Mouse (Mus musculus) hindbrain, embryonic 12.5 days (tissue): ENCODE results near the gene Pde4b. TPM values are rescaled to one million over a fixed set of nuclear protein-coding genes. Genes with fewer than 3 reads are reported as not detected.
A peak's percentile ranks its signal among the peaks of the same experiment; 100 is the strongest.

Source experiments
- ATAC-seq: fragments of 200-750 bp; cut with Nextera tagmentation; 2 replicates; pipeline ENCODE4 v1.8.0; 2017; ENCODE audit warnings: moderate TSS enrichment; ENCODE audit not compliant: low FRiP score
- H3K27ac ChIP-seq: fragments of 300-500 bp; sonication (generic); 2 replicates; pipeline ENCODE4 v1.5.1; 2016; ENCODE audit warnings: mild to moderate bottlenecking
- H3K27me3 ChIP-seq: fragments of 300-500 bp; sonication (generic); 2 replicates; pipeline ENCODE4 v1.6.1; 2016; ENCODE audit warnings: mild to moderate bottlenecking
- H3K36me3 ChIP-seq: fragments of 300-500 bp; sonication (generic); 2 replicates; pipeline ENCODE4 v1.6.1; 2016; ENCODE audit warnings: mild to moderate bottlenecking
- H3K4me1 ChIP-seq: fragments of 300-500 bp; sonication (generic); 2 replicates; pipeline ENCODE4 v1.6.1; 2016
- H3K4me2 ChIP-seq: fragments of 300-500 bp; sonication (generic); replicated peaks from 2 replicates; pipeline ENCODE4 v1.6.1; 2016; ENCODE audit warnings: mild to moderate bottlenecking
- H3K4me3 ChIP-seq: fragments of 300-500 bp; sonication (generic); 2 replicates; pipeline ENCODE4 v1.5.1; 2016; ENCODE audit warnings: mild to moderate bottlenecking
- H3K9ac ChIP-seq: fragments of 300-500 bp; sonication (generic); 2 replicates; pipeline ENCODE4 v1.6.1; 2016; ENCODE audit warnings: mild to moderate bottlenecking, moderate library complexity
- H3K9me3 ChIP-seq: fragments of 300-500 bp; sonication (generic); replicated peaks from 2 replicates; pipeline ENCODE4 v1.6.1; 2016; ENCODE audit warnings: mild to moderate bottlenecking
- WGBS: fragments of 180-500 bp; shearing (Covaris S2); methylation state at CpG from one replicate; pipeline ENCODE4 v1.1.7; 2016; 5-methylcytosine and 5-hydroxymethylcytosine counted together
- polyA plus RNA-seq: library from polyadenylated mRNA; unstranded; fragments of >200 nt; fragmentation: Nextera tagmentation; extraction: Ambion mirVana; gene quantifications from 2 replicates; pipeline ENCODE4 v1.2.1, GENCODE M21; 2016

The Pde4b gene
- polyA plus RNA-seq, 1 experiment from 2014 or later = 12.5 TPM

DNA sequence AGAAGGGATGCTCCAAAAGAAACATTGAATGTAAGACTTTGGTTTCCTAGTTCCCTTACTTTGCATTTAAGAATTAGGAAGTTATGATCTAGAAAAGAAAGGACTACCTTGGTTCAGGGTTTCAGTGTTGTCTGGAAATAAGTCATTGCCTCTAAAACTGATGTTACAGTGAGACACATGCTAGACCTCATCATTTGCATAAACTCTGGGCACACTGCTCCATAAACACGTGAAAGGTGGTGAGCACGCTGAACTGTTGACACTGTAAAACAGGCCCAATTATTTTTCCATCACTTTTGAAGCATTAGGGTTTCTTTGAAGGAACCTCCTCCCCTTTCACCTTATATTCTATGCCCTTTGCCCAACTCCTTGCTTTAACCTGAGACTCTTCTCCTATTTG is 122.4 kb downstream of the Pde4b start:
- no peak overlapping the region for H3K9ac ChIP-seq

DNA sequence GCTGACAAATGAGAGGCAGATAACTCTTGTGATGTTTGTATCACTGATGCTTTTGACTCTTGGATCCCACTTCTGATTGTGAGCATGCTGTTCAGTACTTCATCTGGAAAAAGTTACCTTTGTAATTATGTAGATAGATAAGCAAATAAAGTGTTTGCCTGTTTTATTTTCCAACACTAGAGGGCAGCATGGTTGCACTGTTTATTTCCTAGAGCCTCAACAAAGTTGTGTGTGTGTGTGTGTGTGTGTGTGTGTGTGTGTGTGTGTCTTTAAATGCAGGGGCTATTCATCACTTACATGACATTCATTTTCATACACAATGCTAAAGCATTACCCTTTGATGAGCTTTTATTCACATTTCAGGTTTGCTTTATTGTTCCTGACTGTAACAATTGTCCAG is 139.4 kb downstream of the Pde4b start:
- Histone ChIP-seq H3K36me3 (no peaks in the 10 kb centered on the region), H3K9me3 (no peaks in the 10 kb centered on the region), H3K27me3 (no peaks in the 10 kb centered on the region), H3K27ac (no peak overlapping the region), H3K4me2 (no peak overlapping the region), H3K9ac (no peak overlapping the region), H3K4me1 (no peaks in the 10 kb centered on the region), H3K4me3 (no peak overlapping the region)
- ATAC-seq = no peak

More for the DNA sequence above, 122.4 kb downstream of the Pde4b start:
- Histone ChIP-seq H3K4me1 (no peaks in the 10 kb centered on the region), H3K27ac (no peak overlapping the region), H3K9me3 (no peaks in the 10 kb centered on the region), H3K4me3 (no peak overlapping the region), H3K36me3 (no peaks in the 10 kb centered on the region), H3K27me3 (no peaks in the 10 kb centered on the region), H3K4me2 (no peak overlapping the region)
- no peak for ATAC-seq
- 83% methylated on average over 2 of the region's 2 CpGs for WGBS

DNA sequence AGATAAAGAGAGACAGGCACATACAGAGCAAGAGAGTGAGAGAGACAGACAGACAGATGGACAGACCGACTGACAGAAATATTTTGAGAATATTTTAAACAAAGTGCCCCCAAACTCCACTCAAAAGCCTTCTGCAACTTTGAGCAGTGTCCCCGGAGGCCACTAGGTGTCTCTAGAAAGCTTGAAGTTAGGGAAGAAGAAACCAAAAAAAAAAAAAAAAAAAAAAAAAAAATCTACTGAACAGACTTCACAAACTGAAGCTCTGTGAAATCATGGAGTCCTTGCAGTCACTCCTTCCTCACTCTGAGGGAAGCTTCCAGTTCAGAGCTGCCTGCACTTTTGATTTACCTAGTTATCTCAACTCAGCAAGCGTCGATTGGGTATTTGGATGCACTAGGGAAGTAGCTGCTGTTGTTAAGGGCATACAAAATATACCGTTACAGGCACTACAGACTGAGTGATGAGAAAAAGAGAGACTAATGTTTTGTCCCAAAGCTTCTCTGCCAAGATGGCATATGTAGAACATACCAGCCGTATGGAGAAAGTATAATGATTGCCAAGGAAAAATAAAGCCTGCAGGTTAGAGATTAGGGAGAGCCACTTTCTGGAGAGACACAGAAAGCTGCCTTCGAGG is 141.7 kb downstream of the Pde4b start:
- H3K9ac ChIP-seq = no peak overlapping the region
- no peaks in the 10 kb centered on the region for H3K27me3 ChIP-seq
- H3K4me3 ChIP-seq = no peak overlapping the region
- no peak for ATAC-seq
- no peaks in the 10 kb centered on the region for H3K4me1 ChIP-seq
- 63% methylated on average over 7 of the region's 7 CpGs for WGBS
- no peak overlapping the region for H3K4me2 ChIP-seq
- H3K9me3 ChIP-seq = no peaks in the 10 kb centered on the region
- no peak overlapping the region for H3K27ac ChIP-seq
- no peaks in the 10 kb centered on the region for H3K36me3 ChIP-seq

DNA sequence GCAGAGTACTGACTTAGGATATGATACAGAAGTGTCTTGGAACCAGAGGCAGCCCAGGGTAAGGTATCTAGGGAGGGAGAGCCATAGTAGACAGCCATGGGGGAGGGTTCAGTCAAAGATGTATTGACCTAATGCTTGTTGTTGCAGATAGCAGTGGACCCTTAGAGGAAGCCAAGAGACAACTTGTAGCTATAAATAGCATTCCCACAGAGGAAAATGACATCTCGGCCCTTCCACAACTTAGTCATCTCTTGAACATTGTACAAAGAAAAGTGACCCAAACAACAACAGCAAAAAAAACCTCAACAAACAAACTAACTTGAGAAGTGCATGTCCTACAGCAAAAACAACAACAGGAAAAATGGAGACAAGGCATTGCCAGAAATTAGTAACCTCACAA is 143.6 kb downstream of the Pde4b start:
- Histone ChIP-seq H3K4me1 (no peaks in the 10 kb centered on the region), H3K36me3 (no peaks in the 10 kb centered on the region), H3K27ac (no peak overlapping the region), H3K4me2 (no peak overlapping the region), H3K27me3 (no peaks in the 10 kb centered on the region), H3K9me3 (no peaks in the 10 kb centered on the region), H3K4me3 (no peak overlapping the region), H3K9ac (no peak overlapping the region)
- ATAC-seq = no peak
- WGBS = 85% methylated on average over 1 of the region's 1 CpGs

DNA sequence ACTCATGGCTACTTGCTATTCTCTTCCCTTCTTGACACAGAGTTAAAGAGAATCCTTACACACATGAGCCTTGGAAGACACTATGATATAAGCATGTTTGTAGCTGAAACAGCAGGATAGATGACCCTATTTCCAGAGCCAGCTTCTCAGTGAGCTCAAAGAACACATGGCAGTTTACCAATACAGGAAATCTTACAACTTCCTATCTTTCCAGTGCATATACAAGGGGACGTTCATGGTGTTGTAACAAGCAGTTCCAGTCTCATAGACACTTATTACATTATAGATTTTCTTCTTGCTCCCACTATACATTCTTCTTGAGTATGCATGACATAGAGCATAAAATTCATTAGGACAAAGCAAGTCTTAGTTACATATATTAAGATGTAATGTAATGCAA is 146.3 kb downstream of the Pde4b start:
- Histone ChIP-seq H3K27me3 (no peaks in the 10 kb centered on the region), H3K4me2 (no peak overlapping the region), H3K27ac (no peak overlapping the region), H3K4me1 (no peaks in the 10 kb centered on the region), H3K4me3 (no peak overlapping the region), H3K9ac (no peak overlapping the region), H3K9me3 (no peaks in the 10 kb centered on the region), H3K36me3 (no peaks in the 10 kb centered on the region)
- 80% methylated on average over 1 of the region's 1 CpGs for WGBS
- ATAC-seq = no peak

DNA sequence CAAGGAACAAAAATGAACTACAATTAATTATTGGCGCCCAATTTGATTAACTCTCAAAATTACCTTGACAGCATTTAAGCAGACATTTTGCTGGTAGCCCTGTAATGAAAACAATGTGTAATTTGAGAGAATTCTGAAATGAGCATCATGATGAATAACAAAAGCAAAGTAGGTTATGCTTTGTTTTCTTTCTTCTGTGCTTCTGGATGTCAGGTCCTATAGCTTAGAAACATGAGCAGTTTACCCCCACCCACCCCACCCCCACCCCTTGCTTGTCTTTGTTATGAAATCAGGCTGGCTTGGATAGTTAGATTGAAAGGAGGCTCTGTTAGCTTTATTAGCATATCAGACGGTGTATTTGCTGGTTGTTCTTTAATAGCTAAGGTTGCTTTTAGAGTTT is 147.8 kb downstream of the Pde4b start:
- no peak for ATAC-seq
- WGBS = 51% methylated on average over 2 of the region's 2 CpGs
- no peak overlapping the region for H3K27ac ChIP-seq
- H3K4me1 ChIP-seq = peaks cover 7% of the 10 kb centered on the region
- no peaks in the 10 kb centered on the region for H3K27me3 ChIP-seq
- H3K9ac ChIP-seq = no peak overlapping the region
- H3K4me3 ChIP-seq = no peak overlapping the region
- no peaks in the 10 kb centered on the region for H3K9me3 ChIP-seq
- no peak overlapping the region for H3K4me2 ChIP-seq
- H3K36me3 ChIP-seq = no peaks in the 10 kb centered on the region

DNA sequence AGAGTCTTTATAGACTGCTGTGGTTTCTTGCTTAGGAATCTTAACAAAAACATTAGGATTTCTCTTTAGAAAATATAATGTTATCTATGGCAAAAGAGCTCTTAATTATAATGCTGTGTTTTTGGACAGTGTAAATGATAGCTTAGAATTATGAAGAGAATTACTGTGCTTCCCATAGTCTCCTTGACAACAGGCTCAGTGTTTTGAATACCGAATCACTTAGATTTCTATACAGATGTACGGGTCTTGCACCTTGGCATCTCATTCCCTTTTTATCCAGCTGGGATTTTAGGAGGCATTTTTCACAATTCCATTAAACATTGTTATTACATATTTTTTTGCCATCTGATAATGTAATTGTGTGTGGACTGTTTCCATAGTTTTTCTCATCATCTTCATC is 151.8 kb downstream of the Pde4b start:
- Histone ChIP-seq H3K4me2 (no peak overlapping the region), H3K36me3 (no peaks in the 10 kb centered on the region), H3K4me3 (no peak overlapping the region), H3K9ac (no peak overlapping the region), H3K27ac (no peak overlapping the region), H3K27me3 (no peaks in the 10 kb centered on the region), H3K9me3 (no peaks in the 10 kb centered on the region), H3K4me1 (peaks cover 8% of the 10 kb centered on the region)
- no peak for ATAC-seq
- WGBS = 60% methylated on average over 2 of the region's 2 CpGs

DNA sequence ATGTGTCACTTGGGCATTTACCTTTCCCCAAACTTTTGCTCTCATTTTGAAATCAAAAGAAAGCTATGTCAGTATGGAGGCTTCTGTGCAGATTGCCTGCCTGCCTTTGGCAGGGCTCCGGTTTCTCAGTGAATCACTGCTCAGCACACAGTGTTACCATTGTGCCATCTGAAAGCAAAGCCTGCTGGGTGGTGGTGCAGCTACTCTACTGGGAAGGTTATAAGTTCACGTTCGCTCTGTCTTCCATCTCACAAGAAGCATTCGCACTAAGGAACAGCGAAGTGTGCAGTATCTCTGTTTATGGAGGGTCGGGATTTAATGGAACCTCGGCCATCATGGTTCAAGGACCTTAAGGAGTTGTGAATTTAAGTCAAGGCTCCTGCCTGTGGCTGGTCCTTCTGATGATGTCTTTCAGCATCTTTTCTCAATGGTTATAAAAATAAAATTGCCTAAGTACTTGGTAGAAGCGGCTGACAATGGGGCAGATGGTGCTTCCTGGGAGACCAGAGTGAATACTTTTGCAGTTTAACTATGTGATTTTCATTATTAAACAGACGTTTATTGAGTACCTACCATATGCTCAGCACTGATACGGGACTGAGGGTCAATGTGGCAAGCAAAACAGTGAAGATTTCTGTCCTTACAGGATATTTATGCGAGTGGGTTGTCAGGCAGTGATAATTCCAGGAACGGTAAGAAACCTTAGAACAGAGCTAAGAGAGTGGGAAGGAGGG is 152.5 kb downstream of the Pde4b start:
- Histone ChIP-seq H3K9me3 (no peaks in the 10 kb centered on the region), H3K36me3 (no peaks in the 10 kb centered on the region), H3K27me3 (no peaks in the 10 kb centered on the region), H3K4me1 (peaks cover 8% of the 10 kb centered on the region), H3K27ac (no peak overlapping the region; the same call in 1 of the 2 replicates), H3K4me3 (no peak overlapping the region), H3K4me2 (no peak overlapping the region), H3K9ac (no peak overlapping the region)
- WGBS = 54% methylated on average over 12 of the region's 12 CpGs
- peak; percentile 61; the same call in 1 of the 2 replicates for ATAC-seq

DNA sequence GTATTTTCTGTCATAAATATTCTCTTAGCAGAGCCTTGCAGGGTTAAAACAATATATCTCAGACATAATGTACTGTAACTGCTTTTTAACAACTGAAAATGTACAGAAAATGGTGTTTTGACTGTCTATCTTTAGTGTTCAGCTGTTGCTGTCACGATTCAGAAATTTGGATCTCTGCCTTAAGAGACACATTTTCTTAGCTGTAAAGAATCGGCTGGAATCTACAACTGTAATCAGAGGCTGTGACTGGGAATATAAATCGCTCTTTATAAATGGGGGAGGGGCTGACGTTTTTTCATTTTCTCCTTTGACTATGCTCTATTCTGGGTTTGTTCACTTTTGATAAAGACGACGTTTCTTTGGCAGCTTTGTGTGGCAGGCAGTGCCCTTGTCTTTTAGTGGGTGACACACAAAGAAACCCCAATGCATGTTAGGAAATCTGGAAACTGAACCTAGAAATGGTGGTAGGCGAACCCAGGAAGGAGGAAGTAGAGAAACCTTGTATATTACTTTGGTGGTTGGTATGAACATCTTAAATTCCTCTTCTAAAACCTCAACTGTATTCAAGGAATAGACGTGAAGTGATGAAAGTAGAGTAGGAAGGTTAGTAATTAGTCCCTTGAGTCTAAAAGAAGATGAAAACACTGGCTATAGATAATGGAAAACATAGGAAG is 153.5 kb downstream of the Pde4b start:
- no peak overlapping the region for H3K4me2 ChIP-seq
- no peak overlapping the region for H3K4me3 ChIP-seq
- H3K9ac ChIP-seq = no peak overlapping the region
- ATAC-seq = no peak
- no peak overlapping the region for H3K27ac ChIP-seq
- H3K27me3 ChIP-seq = no peaks in the 10 kb centered on the region
- H3K4me1 ChIP-seq = peaks cover 8% of the 10 kb centered on the region
- no peaks in the 10 kb centered on the region for H3K36me3 ChIP-seq
- no peaks in the 10 kb centered on the region for H3K9me3 ChIP-seq
- 79% methylated on average over 8 of the region's 8 CpGs for WGBS

DNA sequence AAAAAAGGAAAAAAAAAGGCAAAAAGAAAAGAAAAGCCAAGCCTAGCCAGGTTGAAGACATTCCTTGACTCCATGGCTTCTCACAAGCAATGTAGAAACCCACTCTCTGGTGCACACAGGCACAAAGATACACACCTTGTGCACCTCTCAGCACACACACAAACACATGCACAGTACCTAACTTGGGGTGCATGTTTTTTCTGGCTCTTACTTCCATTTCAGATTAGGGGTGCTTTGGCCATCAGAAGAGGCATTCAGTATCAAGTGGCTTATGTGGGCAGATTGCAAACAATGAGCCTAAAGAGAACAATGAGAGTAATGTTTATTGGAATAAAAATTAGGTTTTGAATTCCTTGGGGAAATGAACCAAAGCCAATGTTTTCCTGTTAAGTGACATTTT is 166.7 kb downstream of the Pde4b start:
- H3K27ac ChIP-seq = no peak overlapping the region
- 0 out of 2 replicates have a peak overlapping the region, but pooled peaks have one; percentile 54 for H3K9ac ChIP-seq
- ATAC-seq = peak; percentile 39

DNA sequence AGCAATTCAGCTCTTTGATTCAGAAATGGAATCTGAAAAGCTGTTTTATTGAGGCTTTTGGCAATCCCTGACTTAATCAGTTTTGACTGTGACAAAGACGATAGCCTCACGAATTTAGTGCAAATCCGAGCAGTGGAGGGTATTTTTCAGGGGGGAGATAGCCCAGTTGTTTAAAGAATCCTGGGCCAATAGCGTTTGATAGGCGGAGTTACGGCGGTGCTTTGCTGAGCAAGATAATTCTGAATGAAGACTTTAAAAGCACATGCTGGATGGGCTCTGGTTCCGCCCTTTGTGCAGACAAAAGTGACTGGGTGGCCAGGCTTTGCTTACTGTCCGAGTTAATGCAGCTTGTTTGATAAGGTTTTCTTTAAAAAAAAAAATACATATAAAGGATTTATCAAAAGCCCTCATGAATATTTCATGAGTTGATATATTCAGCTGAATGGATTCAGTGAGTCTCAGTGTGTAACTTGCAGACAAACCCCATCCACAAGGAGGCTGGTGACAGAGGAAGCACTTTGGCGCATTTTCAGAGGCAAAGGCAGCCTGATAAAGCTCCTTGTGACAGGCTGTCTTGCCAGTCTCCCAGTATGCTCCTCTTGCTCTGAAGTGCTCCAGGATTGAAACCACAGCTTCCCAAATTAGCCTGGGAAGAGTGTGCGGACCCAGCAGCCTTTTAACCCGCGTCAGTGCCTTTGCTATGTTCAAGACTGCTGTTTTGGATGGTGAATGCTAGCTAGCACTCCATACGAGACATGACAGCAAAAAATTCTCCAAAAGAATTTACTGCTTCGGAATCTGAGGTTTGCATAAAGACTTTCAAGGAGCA is 167.3 kb downstream of the Pde4b start:
- WGBS = 5% methylated on average over 15 of the region's 15 CpGs
- no peaks in the 10 kb centered on the region for H3K27me3 ChIP-seq
- H3K9ac ChIP-seq = peak overlapping the region; percentile 54
- H3K4me3 ChIP-seq = peak overlapping the region; percentile 36
- no peaks in the 10 kb centered on the region for H3K36me3 ChIP-seq
- no peaks in the 10 kb centered on the region for H3K9me3 ChIP-seq
- peak overlapping the region; percentile 67 for H3K4me2 ChIP-seq
- peaks cover 7% of the 10 kb centered on the region for H3K4me1 ChIP-seq
- H3K27ac ChIP-seq = peak overlapping the region; percentile 79
- peak; percentile 91 for ATAC-seq

More for the DNA sequence above, 166.7 kb downstream of the Pde4b start:
- Histone ChIP-seq H3K9me3 (no peaks in the 10 kb centered on the region), H3K4me1 (peaks cover 7% of the 10 kb centered on the region), H3K4me2 (peak overlapping the region; percentile 67), H3K27me3 (no peaks in the 10 kb centered on the region), H3K36me3 (no peaks in the 10 kb centered on the region), H3K4me3 (no peak overlapping the region)

DNA sequence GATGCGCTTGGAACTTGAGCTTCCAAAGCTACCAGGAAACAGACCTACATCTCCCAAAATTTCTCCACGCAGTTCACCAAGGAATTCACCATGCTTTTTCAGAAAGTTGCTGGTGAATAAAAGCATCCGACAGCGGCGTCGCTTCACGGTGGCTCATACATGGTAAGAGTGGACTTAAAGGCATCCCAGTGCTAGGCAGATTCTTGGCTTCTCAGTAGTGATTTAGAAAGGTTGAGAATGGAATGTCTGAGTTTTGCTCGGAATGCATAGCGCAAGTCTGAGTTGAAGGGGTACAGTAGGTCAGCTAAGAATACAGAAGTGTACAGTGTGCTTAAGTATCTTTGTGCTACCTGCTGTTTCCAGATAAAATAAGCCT is 167.9 kb downstream of the Pde4b start:
- Histone ChIP-seq H3K4me1 (peaks cover 7% of the 10 kb centered on the region), H3K4me2 (peak overlapping the region; percentile 67), H3K4me3 (peak overlapping the region; percentile 36), H3K9ac (peak overlapping the region; percentile 54), H3K36me3 (no peaks in the 10 kb centered on the region), H3K27ac (peak overlapping the region; percentile 79), H3K27me3 (no peaks in the 10 kb centered on the region), H3K9me3 (no peaks in the 10 kb centered on the region)
- 23% methylated on average over 9 of the region's 9 CpGs for WGBS
- ATAC-seq = no peak
